24 mouse cellular contexts compared by ENCODE assay signal in the genomic region with DNA sequence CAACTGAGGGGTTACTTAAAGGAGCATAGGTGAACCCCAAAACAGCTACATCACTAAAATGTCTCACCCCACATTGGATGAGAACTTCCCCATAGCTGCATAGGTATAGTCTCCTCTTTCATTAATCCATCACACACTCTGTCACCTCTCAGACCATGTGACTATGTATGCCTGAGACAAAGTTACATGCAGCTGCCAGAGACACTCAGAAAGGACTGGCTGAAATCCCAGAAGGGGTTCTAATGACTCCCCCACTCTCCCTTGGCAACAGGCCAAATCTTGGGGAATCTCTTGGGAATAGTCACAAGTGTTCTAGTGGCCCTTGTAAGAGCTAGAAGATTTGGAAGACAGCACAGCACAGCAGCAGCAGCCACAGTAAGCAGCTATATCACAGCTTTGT. TPM values are rescaled to one million over a fixed set of nuclear protein-coding genes. Genes with fewer than 3 reads are reported as not detected.
DNase-seq lines count a peak whose midpoint lies in the region; ATAC-seq and TF ChIP-seq lines count a peak whose summit lies in the region.
"Had no signal": no experiment of that assay in that cellular context is flagged by ENCODE, and none has a peak within 500 bp of the region (broad histone marks: within the 10 kb centered on the region; RNA-seq: fewer than 3 reads in every experiment).

No protein-coding gene starts in this region.

- intact Hi-C loops in left cerebral cortex, postnatal 4 days (cut with DNase I) = no loop called here

- DNase-seq in CD4-positive, CD25-positive, alpha-beta regulatory T cell, adult 2 months (ENCODE audit: low read depth, low spot score) = peak; percentile 7
- DNase-seq in left cerebral cortex, postnatal 4 days = peak; percentile 16
- DNase-seq in left cerebral cortex, adult 9 months (ENCODE audit: low spot score in 2 of 2) = no peak
- DNase-seq in midbrain, embryonic 14.5 days = peak; percentile 20
- no peak for DNase-seq in midbrain, embryonic 10.5 days (ENCODE audit: low spot score)
- peak; percentile 37 for DNase-seq in brain, embryonic 14.5 days (ENCODE audit: low read depth)
- no peak for DNase-seq in embryo, embryonic 9.5 days (ENCODE audit: extremely low spot score)
- DNase-seq: cerebellum, adult 11-12 months; cerebellum, postnatal 25 days; gastrocnemius, postnatal 14 days; heart, adult 11 months; heart, postnatal 10 days; kidney, adult 11 months; liver, postnatal 0 days; thymus, postnatal 25 days had no signal

- no peaks in the 10 kb centered on the region for H3K27me3 ChIP-seq in midbrain, embryonic 14.5 days (ENCODE audit: control insufficient read depth, insufficient read depth, low read length)
- no peaks in the 10 kb centered on the region for H3K27me3 ChIP-seq in midbrain, embryonic 10.5 days (ENCODE audit: low read depth, poor library complexity, severe bottlenecking)
- H3K27me3 ChIP-seq: embryonic facial prominence, embryonic 15.5 days; heart, embryonic 12.5 days; midbrain, embryonic 12.5 days; neural tube, embryonic 12.5 days; stomach, embryonic 15.5 days had no signal

- TF ChIP-seq CTCF in brain, embryonic 14.5 days (IDR thresholded peaks at IDR 0.05; ENCODE audit: borderline replicate concordance, extremely low read depth, insufficient read depth, insufficient read length) = no peak

- no peak for TF ChIP-seq POLR2A in brain, embryonic 14.5 days (IDR thresholded peaks at IDR 0.05; ENCODE audit: borderline replicate concordance, extremely low read depth, insufficient read depth, insufficient read length, poor library complexity, severe bottlenecking)

- no peak overlapping the region for H3K4me3 ChIP-seq in midbrain, embryonic 14.5 days (replicated peaks; ENCODE audit: low read depth, low read length)
- H3K4me3 ChIP-seq in midbrain, embryonic 10.5 days = no peak overlapping the region
- H3K4me3 ChIP-seq: embryonic facial prominence, embryonic 15.5 days; heart, embryonic 12.5 days; hindbrain, embryonic 10.5 days; left cerebral cortex, adult 2 months; midbrain, embryonic 12.5 days; neural tube, embryonic 12.5 days; stomach, embryonic 15.5 days had no signal

- no peak overlapping the region for H3K9ac ChIP-seq in midbrain, embryonic 14.5 days (replicated peaks; ENCODE audit: low read length)
- H3K9ac ChIP-seq: embryonic facial prominence, embryonic 15.5 days; heart, embryonic 12.5 days; liver, postnatal 0 days; midbrain, embryonic 12.5 days; neural tube, embryonic 12.5 days; stomach, embryonic 15.5 days had no signal

- H3K27ac ChIP-seq in midbrain, embryonic 14.5 days (replicated peaks; ENCODE audit: low read depth, low read length) = no peak overlapping the region
- no peak overlapping the region for H3K27ac ChIP-seq in midbrain, embryonic 10.5 days (replicated peaks)
- H3K27ac ChIP-seq: embryonic facial prominence, embryonic 15.5 days; hindbrain, embryonic 10.5 days; left cerebral cortex, adult 2 months; midbrain, embryonic 12.5 days; neural tube, embryonic 12.5 days; stomach, embryonic 15.5 days had no signal

- no peaks in the 10 kb centered on the region for H3K9me3 ChIP-seq in midbrain, embryonic 14.5 days (ENCODE audit: control insufficient read depth, low read length)
- no peaks in the 10 kb centered on the region for H3K9me3 ChIP-seq in midbrain, embryonic 10.5 days (replicated peaks)
- H3K9me3 ChIP-seq: embryonic facial prominence, embryonic 15.5 days; heart, embryonic 12.5 days; hindbrain, embryonic 10.5 days; midbrain, embryonic 12.5 days; neural tube, embryonic 12.5 days; stomach, embryonic 15.5 days had no signal

- H3K4me2 ChIP-seq in midbrain, embryonic 14.5 days (ENCODE audit: low read length) = no peak overlapping the region
- H3K4me2 ChIP-seq: embryonic facial prominence, embryonic 15.5 days; heart, embryonic 12.5 days; midbrain, embryonic 12.5 days; neural tube, embryonic 12.5 days; stomach, embryonic 15.5 days had no signal

- no peaks in the 10 kb centered on the region for H3K36me3 ChIP-seq in midbrain, embryonic 14.5 days (ENCODE audit: control insufficient read depth, insufficient read depth, low read length)
- no peaks in the 10 kb centered on the region for H3K36me3 ChIP-seq in midbrain, embryonic 10.5 days
- H3K36me3 ChIP-seq: embryonic facial prominence, embryonic 15.5 days; heart, embryonic 12.5 days; hindbrain, embryonic 10.5 days; midbrain, embryonic 12.5 days; neural tube, embryonic 12.5 days; stomach, embryonic 15.5 days had no signal

- no peaks in the 10 kb centered on the region for H3K4me1 ChIP-seq in midbrain, embryonic 14.5 days (ENCODE audit: control insufficient read depth, insufficient read depth, low read length)
- no peaks in the 10 kb centered on the region for H3K4me1 ChIP-seq in midbrain, embryonic 10.5 days
- H3K4me1 ChIP-seq: embryonic facial prominence, embryonic 15.5 days; heart, embryonic 12.5 days; hindbrain, embryonic 10.5 days; midbrain, embryonic 12.5 days; neural tube, embryonic 12.5 days; stomach, embryonic 15.5 days had no signal

- ATAC-seq in CD4-positive, CD25-positive, alpha-beta regulatory T cell, adult 4 months = no peak
- no peak for ATAC-seq in midbrain, embryonic 14.5 days (ENCODE audit: low FRiP score, low TSS enrichment)
- ATAC-seq: forebrain, embryonic 16.5 days had no signal

RNA-seq across cellular contexts. Expression of a gene that starts 1.2 kb away (rescaled TPM):
- polyA plus RNA-seq in CD4-positive, CD25-positive, alpha-beta regulatory T cell, adult 4 months (2017; shearing (Covaris generic)) = 100 to 1,000 TPM; 247 to 339 TPM
- 1 to 10 TPM; 1.6 to 1.7 TPM for total RNA-seq in left cerebral cortex, postnatal 4 days (2021)
- polyA plus RNA-seq in midbrain, embryonic 14.5 days (2014; fragmentation: Nextera tagmentation; extraction: Ambion mirVana) = 0.51 and 0.62 TPM in 2 replicates
- polyA plus RNA-seq in midbrain, embryonic 10.5 days (2016; fragmentation: Nextera tagmentation; extraction: Ambion mirVana) = 0.69 and 0.72 TPM in 2 replicates
- 0.34 and 0.51 TPM in 2 replicates for polyA plus RNA-seq in brain, embryonic 14.5 days (2012; rRNA removed)

RNA-seq across cellular contexts. Expression of a gene that starts 48.6 kb away (rescaled TPM):
- polyA plus RNA-seq in CD4-positive, CD25-positive, alpha-beta regulatory T cell, adult 4 months (2017; shearing (Covaris generic)) = 1 to 10 TPM; 2.7 to 4.1 TPM
- 1 to 10 TPM; 1.0 to 2.4 TPM for total RNA-seq in left cerebral cortex, postnatal 4 days (2021)
- polyA plus RNA-seq in midbrain, embryonic 14.5 days (2014; fragmentation: Nextera tagmentation; extraction: Ambion mirVana) = 3.1 and 4.6 TPM in 2 replicates
- 30.7 and 32.5 TPM in 2 replicates for polyA plus RNA-seq in midbrain, embryonic 10.5 days (2016; fragmentation: Nextera tagmentation; extraction: Ambion mirVana)
- polyA plus RNA-seq in brain, embryonic 14.5 days (2012; rRNA removed) = 5.4 and 7.7 TPM in 2 replicates

Comparison
In these comparisons a context has a peak if more than half of its experiments do, and no peak if none do; other contexts are left out.
1. DNase-seq: peak in CD4-positive, CD25-positive, alpha-beta regulatory T cell, adult 2 months (single experiment), left cerebral cortex, postnatal 4 days (single experiment), midbrain, embryonic 14.5 days (single experiment) and brain, embryonic 14.5 days (single experiment); none in left cerebral cortex, adult 9 months (0 of 2), midbrain, embryonic 10.5 days (single experiment) and embryo, embryonic 9.5 days (single experiment).
2. RNA of a gene that starts 1.2 kb away (polyA plus RNA-seq): 247 to 339 TPM in CD4-positive, CD25-positive, alpha-beta regulatory T cell, adult 4 months; 0.69 to 0.72 TPM in midbrain, embryonic 10.5 days, 0.51 to 0.62 TPM in midbrain, embryonic 14.5 days and 0.34 to 0.51 TPM in brain, embryonic 14.5 days; every median in the first group is over 100 times any median in the second.